Mouse (Mus musculus) heart, embryonic 16.5 days (tissue): Measurements from ENCODE around the gene Col27a1. TPM values are rescaled to one million over a fixed set of nuclear protein-coding genes. Genes with fewer than 3 reads are reported as not detected.
"Not testable (repeated sequence)": the region's sequence is repeated elsewhere in the genome, so short reads cannot be mapped to it uniquely, and the experiment has no call there.

Experiments
- ATAC-seq: fragments of 200-750 bp; cut with Nextera tagmentation; replicated peaks from 2 replicates; pipeline ENCODE4 v1.8.0; 2017; ENCODE audit warnings: moderate number of reproducible peaks; ENCODE audit not compliant: insufficient read depth, low FRiP score; ENCODE audit errors: extremely low read depth
- H3K27ac ChIP-seq: fragments of 300-500 bp; sonication (generic); 2 replicates; pipeline ENCODE4 v1.5.1; 2014; ENCODE audit warnings: mild to moderate bottlenecking, low read length, control low read depth, moderate library complexity
- H3K27me3 ChIP-seq: fragments of 300-500 bp; sonication (generic); 2 replicates; pipeline ENCODE4 v1.6.1; 2014; ENCODE audit warnings: low read length, mixed read lengths; ENCODE audit not compliant: control insufficient read depth, insufficient read depth
- H3K36me3 ChIP-seq: fragments of 300-500 bp; sonication (generic); 2 replicates; pipeline ENCODE4 v1.6.1; 2014; ENCODE audit not compliant: control insufficient read depth, insufficient read depth
- H3K4me1 ChIP-seq: fragments of 300-500 bp; sonication (generic); 2 replicates; pipeline ENCODE4 v1.6.1; 2014; ENCODE audit warnings: low read length, mixed read lengths; ENCODE audit not compliant: control insufficient read depth, insufficient read depth
- H3K4me2 ChIP-seq: fragments of 300-500 bp; sonication (generic); 2 replicates; pipeline ENCODE4 v1.6.1; 2014; ENCODE audit warnings: low read depth, mild to moderate bottlenecking, control low read depth, low read length
- H3K4me3 ChIP-seq: fragments of 300-500 bp; sonication (generic); 2 replicates; pipeline ENCODE4 v1.5.1; 2014; ENCODE audit warnings: mild to moderate bottlenecking, control low read depth, low read length
- H3K9ac ChIP-seq: fragments of 300-500 bp; sonication (generic); 2 replicates; pipeline ENCODE4 v1.6.1; 2014; ENCODE audit warnings: low read length, control low read depth
- H3K9me3 ChIP-seq: fragments of 300-500 bp; sonication (generic); replicated peaks from 2 replicates; pipeline ENCODE4 v1.6.1; 2016; ENCODE audit warnings: low read length; ENCODE audit not compliant: control insufficient read depth
- WGBS: fragments of 180-500 bp; shearing (Covaris S2); extraction: QIAGEN DNeasy Blood & Tissue Kit; methylation state at CpG from one replicate; pipeline ENCODE4 v1.1.7; 2014; 5-methylcytosine and 5-hydroxymethylcytosine counted together
- polyA plus RNA-seq: library from polyadenylated mRNA; unstranded; fragments of >200 nt; fragmentation: Nextera tagmentation; extraction: Ambion mirVana; gene quantifications from 2 replicates; pipeline ENCODE4 v1.2.1, GENCODE M21; 2015

Col27a1 gene
- polyA plus RNA-seq, 1 experiment from 2014 or later = 3.0 TPM

DNA sequence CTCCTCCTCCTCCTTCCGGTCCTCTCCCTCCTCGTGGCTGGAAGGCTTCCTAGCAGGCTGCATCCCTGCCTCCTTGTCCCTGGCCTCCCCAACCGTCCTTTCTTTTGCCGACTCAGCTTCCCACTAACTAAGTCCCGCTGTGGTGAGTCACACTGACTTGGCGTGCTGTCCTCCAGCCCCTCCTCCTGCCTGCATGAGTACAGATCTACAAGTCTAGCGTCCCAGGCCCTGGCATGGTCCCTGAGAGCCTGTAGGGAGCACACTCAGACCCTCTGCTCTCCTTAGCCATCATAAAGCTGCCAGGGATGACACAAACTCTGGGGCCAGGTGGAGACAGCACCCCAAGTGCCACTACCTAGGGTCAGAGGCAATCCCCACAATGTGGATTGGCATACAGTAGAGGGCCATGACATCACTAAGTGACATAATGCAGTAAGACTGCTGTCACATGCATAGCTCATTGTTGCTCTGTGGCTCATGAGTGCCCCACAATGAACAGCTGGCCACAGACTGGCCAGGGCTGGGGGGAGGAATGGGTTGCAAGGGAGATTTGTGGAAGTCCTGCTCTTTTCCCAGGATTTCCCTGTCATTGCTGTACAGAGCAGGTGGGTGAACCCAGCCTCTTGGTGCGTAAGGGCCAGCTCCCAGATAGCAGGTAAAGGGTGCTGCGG is 102.4 kb downstream of the Col27a1 start:
- Histone ChIP-seq H3K4me1 (peaks cover 3% of the 10 kb centered on the region; the same call in 1 of the 2 replicates), H3K4me2 (no peak overlapping the region), H3K9ac (no peak overlapping the region), H3K4me3 (no peak overlapping the region), H3K36me3 (no peaks in the 10 kb centered on the region; the same call in 1 of the 2 replicates), H3K9me3 (no peaks in the 10 kb centered on the region), H3K27me3 (no peaks in the 10 kb centered on the region), H3K27ac (no peak overlapping the region)
- WGBS = 59% methylated on average over 9 of the region's 9 CpGs
- no peak; the same call in 1 of the 2 replicates for ATAC-seq

DNA sequence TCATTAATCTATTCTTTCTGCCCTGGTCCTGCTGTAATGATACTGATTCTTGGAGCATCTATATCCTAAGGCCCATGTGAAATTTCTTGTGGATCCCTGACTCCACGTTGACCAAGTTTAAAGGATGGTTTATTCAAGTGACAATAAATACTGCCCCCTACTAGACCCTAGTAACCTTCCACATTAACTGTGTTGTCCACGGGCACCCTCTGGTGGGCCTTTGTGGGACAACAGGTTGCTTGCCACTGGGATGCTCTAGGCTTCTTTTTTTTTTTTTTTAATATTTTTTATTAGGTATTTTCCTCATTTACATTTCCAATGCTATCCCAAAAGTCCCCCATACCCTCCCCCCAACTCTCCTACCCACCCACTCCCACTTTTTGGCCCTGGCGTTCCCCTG is 105.8 kb downstream of the Col27a1 start:
- not testable (repeated sequence) for H3K27me3 ChIP-seq, ATAC-seq, H3K9me3 ChIP-seq, H3K4me2 ChIP-seq, H3K4me1 ChIP-seq, H3K27ac ChIP-seq, H3K4me3 ChIP-seq, H3K9ac ChIP-seq
- WGBS = 12% methylated on average over 3 of the region's 3 CpGs
- H3K36me3 ChIP-seq = peaks cover 14% of the 10 kb centered on the region

DNA sequence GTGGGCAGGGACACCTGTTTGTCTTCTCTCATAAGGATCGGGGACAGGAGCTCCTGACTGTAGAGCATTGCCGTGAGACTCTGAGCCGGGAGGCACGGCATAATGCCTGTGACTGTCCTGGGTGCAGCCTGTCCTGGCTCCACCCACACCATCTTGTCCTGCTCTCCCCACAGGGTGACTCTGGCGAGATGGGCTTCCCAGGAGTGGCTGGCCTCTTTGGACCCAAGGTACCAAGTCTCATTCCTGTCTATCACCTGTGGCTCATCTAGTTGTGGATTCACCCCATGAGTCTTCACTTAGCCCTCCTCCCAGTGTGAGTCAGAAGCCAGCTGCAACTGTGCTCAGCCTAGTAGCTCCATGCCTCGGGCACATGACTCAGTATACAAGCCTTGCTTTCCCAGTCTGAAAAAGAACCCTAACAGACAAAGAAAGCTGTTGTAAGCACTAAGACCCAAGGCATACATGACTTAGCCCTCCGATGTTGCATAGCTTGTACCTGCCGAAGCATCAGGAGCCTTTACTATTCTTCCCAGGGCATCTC is 109.5 kb downstream of the Col27a1 start:
- H3K27me3 ChIP-seq = no peaks in the 10 kb centered on the region
- no peak for ATAC-seq
- H3K4me3 ChIP-seq = no peak overlapping the region
- 0 out of 2 replicates have a peak, but pooled peaks cover 6% of the 10 kb centered on the region for H3K9me3 ChIP-seq
- H3K4me1 ChIP-seq = no peaks in the 10 kb centered on the region
- WGBS = 71% methylated on average over 8 of the region's 8 CpGs
- H3K4me2 ChIP-seq = no peak overlapping the region
- no peak overlapping the region for H3K9ac ChIP-seq
- peaks cover 14% of the 10 kb centered on the region for H3K36me3 ChIP-seq
- no peak overlapping the region for H3K27ac ChIP-seq

DNA sequence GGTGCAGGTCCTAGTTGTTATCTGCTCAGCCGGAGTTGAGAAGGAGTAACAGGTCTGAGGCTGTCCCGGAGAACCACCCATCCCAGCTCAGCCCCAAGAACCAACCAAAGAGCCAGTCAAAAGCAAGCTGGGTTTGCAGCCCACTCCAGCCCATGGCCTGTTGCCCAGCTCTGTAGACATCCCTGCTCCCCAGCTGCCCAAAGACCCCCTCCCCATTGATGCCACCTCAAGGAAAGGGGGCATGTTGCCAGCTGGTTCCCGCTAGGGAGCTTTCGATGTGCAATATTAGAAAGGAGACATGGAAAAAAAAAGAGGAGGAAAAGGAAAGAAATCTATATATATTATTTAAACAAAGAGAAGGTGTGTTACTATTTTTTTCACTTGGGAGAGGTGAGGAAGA is 119.6 kb downstream of the Col27a1 start:
- Histone ChIP-seq H3K4me1 (no peaks in the 10 kb centered on the region), H3K4me3 (no peak overlapping the region), H3K4me2 (no peak overlapping the region), H3K9ac (no peak overlapping the region), H3K27me3 (no peaks in the 10 kb centered on the region), H3K9me3 (no peaks in the 10 kb centered on the region; the same call in 1 of the 2 replicates), H3K36me3 (peaks cover 7% of the 10 kb centered on the region), H3K27ac (no peak overlapping the region)
- no peak for ATAC-seq
- 91% methylated on average over 4 of the region's 4 CpGs for WGBS

DNA sequence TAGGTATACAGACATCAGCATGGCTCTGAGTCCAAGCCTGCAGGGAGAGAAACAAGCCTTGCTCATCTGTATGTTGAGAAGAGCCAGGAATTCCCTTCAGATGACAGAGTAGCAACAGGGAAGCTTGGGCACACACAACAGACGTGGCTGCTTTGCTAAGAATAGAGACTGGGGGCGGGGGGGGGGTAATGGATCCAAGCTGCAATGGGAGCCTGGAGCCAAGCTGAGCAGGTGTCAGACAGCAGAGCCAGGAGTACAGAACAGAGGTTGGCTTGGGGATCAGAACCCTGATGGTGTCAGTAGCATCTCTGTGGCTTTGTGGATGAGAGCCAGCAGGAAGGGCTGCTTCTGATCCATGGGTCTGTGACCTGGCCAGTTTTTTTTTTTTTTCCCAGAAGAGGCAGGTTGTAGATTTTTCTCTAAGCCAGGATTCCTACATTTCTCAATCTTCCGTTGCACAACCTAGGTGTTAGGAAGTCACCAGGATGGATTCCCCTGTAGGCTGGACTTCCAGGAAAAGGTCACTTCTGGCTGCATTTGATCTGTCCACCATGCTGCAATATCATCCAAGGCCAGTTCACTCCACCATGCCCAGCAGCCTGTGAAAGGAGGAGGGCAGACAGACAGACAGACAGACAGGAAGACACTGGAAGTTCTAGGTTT is 124.7 kb downstream of the Col27a1 start:
- Histone ChIP-seq H3K27ac (no peak overlapping the region), H3K9ac (no peak overlapping the region), H3K9me3 (no peaks in the 10 kb centered on the region), H3K27me3 (no peaks in the 10 kb centered on the region), H3K4me3 (no peak overlapping the region), H3K4me2 (no peak overlapping the region), H3K36me3 (no peaks in the 10 kb centered on the region), H3K4me1 (no peaks in the 10 kb centered on the region)
- ATAC-seq = no peak
- WGBS = 41% methylated on average over 3 of the region's 3 CpGs

DNA sequence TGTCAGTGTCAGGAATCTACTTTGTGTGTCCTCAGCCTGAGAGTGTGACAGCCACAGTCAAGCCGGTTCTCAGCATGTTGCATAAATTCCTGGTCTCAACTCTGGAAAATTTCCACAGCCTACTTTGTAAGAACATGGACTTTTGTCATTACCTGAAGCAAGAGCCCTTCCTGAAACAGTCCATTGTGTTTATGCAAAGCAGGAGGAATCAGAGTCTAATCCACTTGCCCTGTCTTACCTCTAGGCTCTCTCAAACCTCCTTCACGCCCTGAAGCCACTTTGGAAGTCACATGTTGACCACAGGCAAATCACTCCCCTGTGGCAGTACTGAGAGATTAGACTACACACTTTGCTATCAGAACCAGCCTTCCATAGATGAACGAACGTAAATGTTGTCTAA is 128.7 kb downstream of the Col27a1 start:
- H3K9me3 ChIP-seq = no peaks in the 10 kb centered on the region
- no peak overlapping the region for H3K27ac ChIP-seq
- ATAC-seq = no peak
- no peaks in the 10 kb centered on the region for H3K27me3 ChIP-seq
- H3K9ac ChIP-seq = no peak overlapping the region
- 59% methylated on average over 4 of the region's 4 CpGs for WGBS
- H3K4me1 ChIP-seq = no peaks in the 10 kb centered on the region
- no peaks in the 10 kb centered on the region for H3K36me3 ChIP-seq
- no peak overlapping the region for H3K4me2 ChIP-seq
- H3K4me3 ChIP-seq = no peak overlapping the region

DNA sequence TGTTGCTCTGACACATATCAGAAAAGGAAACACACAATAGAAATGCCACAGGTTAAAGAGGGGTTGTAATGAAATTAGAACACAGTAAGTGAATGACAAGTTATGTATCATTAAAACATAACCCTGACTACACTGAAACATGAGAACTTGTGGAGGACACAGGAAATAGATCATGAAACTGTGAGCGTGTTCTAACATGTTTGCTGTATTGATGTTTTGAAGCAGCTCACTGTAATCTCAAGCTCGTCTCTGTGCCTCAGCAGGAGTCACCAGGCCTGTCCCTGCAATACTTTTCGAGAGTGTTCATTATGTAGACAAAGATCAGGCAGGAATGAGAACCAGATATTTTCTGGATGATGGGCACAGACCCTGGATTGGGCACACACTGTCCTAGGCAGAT is 129.8 kb downstream of the Col27a1 start:
- H3K9ac ChIP-seq = no peak overlapping the region
- H3K4me2 ChIP-seq = no peak overlapping the region
- no peaks in the 10 kb centered on the region for H3K9me3 ChIP-seq
- no peaks in the 10 kb centered on the region for H3K4me1 ChIP-seq
- H3K36me3 ChIP-seq = no peaks in the 10 kb centered on the region
- no peak overlapping the region for H3K27ac ChIP-seq
- WGBS = 50% methylated on average over 3 of the region's 3 CpGs
- H3K27me3 ChIP-seq = no peaks in the 10 kb centered on the region
- no peak for ATAC-seq
- H3K4me3 ChIP-seq = no peak overlapping the region

DNA sequence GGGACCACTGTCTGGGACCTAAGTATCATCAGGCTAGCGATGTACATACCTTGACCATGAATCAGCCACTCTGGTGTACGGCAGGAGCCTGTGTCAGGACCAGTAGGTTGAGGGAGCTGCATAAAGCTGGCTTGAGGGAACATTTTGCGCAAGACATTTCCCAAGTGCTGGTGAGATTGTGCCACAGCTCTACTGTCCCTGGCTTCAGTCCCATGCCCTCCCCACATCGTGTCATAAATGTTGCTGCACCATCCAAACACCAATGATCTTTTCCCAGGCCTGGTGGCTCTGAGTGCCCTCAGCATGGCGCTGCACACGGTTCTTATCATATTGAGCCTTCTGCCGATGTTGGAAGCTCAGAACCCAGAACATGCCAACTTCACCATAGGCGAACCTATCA is 130.5 kb downstream of the Col27a1 start, which contains the start of gene Orm1:
Orm1 (plus strand) TSS at position 266 of the 400 bp plus-strand sequence.
- no peak for ATAC-seq
- Histone ChIP-seq H3K4me3 (no peak within 1 kb of the TSS), H3K4me1 (no peaks in the 10 kb centered on the region), H3K27me3 (no peaks in the 10 kb centered on the region), H3K9me3 (no peaks in the 10 kb centered on the region), H3K9ac (no peak within 1 kb of the TSS), H3K27ac (no peak within 1 kb of the TSS), H3K36me3 (no peaks in the 10 kb centered on the region), H3K4me2 (no peak within 1 kb of the TSS)
- WGBS = 73% methylated on average over 8 of the region's 8 CpGs

DNA sequence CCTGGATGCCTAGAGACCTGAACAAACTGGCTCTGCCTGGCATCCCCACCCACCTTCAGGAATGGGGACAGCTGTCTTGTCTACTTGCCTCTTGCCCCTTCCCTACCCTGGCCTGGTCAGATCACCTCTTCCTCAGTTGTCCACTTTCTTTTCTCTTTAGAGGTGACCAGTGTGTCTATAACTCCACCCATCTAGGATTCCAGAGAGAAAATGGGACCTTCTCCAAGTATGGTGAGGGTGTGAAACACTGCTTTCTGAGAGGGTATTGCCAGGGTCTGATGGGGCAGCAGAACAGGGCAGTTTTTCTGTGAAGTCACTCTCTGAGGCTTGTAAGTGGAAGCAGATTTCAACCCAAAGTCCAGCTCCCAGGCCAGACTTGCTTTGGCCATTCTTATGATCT is 131.5 kb downstream of the Col27a1 start:
- Histone ChIP-seq H3K27ac (no peak overlapping the region), H3K36me3 (no peaks in the 10 kb centered on the region), H3K4me2 (no peak overlapping the region), H3K4me3 (no peak overlapping the region), H3K27me3 (no peaks in the 10 kb centered on the region), H3K9me3 (no peaks in the 10 kb centered on the region), H3K4me1 (no peaks in the 10 kb centered on the region), H3K9ac (no peak overlapping the region)
- ATAC-seq = no peak
